Comparison of ENCODE assay signal across 28 mouse cellular contexts in the genomic region with DNA sequence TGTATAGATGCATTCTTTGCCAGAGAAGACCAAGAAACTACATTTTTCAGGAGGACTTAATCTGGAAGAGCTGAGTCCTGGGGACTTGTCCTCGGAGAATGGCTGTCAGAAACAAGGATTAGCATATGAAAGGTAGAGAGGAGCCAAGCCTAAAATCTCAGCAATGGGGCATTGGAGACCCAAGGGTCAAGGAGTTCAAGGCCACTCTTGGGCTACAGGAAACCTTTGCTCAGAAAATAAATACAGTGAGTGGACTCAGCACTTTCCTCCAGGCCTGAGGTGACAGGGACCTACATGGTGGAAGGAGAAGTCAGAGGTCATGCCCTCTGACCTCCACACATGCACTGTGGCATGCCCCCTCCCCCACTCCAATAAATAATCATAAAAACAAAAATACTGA. TPM values are rescaled to one million over a fixed set of nuclear protein-coding genes. Genes with fewer than 3 reads are reported as not detected.
"Had no signal": no experiment of that assay in that cellular context is flagged by ENCODE, and none has a peak within 500 bp of the region (broad histone marks: within the 10 kb centered on the region; RNA-seq: fewer than 3 reads in every experiment).

No protein-coding gene starts in this region.

- H3K4me2 ChIP-seq: liver, embryonic 13.5 days; liver, embryonic 15.5 days; lung, embryonic 15.5 days; neural tube, embryonic 13.5 days; neural tube, embryonic 15.5 days; stomach, embryonic 15.5 days had no signal

- H3K9me3 ChIP-seq: liver, embryonic 13.5 days; liver, embryonic 15.5 days; lung, embryonic 15.5 days; midbrain, embryonic 10.5 days; neural tube, embryonic 13.5 days; neural tube, embryonic 15.5 days; stomach, embryonic 15.5 days had no signal

- H3K9ac ChIP-seq: liver, embryonic 13.5 days; liver, embryonic 15.5 days; liver, postnatal 0 days; lung, embryonic 15.5 days; neural tube, embryonic 13.5 days; neural tube, embryonic 15.5 days; stomach, embryonic 15.5 days had no signal

- ATAC-seq: liver, postnatal 0 days; lung, postnatal 0 days; midbrain, embryonic 16.5 days had no signal

- DNase-seq: liver, embryonic 13.5 days; liver, postnatal 0 days; lung, adult 2 months; lung, postnatal 14 days; lung, postnatal 36 days; midbrain, embryonic 14.5 days; retina, postnatal 1 day; right cerebral cortex, adult 18-20 months; right cerebral cortex, postnatal 25 days; right cerebral cortex, postnatal 4 days; spleen, adult 18-20 months; thymus, adult 2 months; thymus, postnatal 14 days; thymus, postnatal 4 days had no signal

- H3K27ac ChIP-seq: liver, embryonic 13.5 days; liver, embryonic 15.5 days; lung, embryonic 15.5 days; macrophage; midbrain, embryonic 10.5 days; neural tube, embryonic 13.5 days; neural tube, embryonic 15.5 days; stomach, embryonic 15.5 days; stomach, postnatal 0 days had no signal

- H3K36me3 ChIP-seq: liver, embryonic 13.5 days; liver, embryonic 15.5 days; lung, embryonic 15.5 days; midbrain, embryonic 10.5 days; neural tube, embryonic 13.5 days; neural tube, embryonic 15.5 days; stomach, embryonic 15.5 days had no signal

- H3K4me3 ChIP-seq: liver, embryonic 13.5 days; liver, embryonic 15.5 days; lung, embryonic 15.5 days; megakaryocyte, embryonic 14.5 days; midbrain, embryonic 10.5 days; myocyte; neural tube, embryonic 13.5 days; neural tube, embryonic 15.5 days; stomach, embryonic 15.5 days had no signal

RNA-seq across cellular contexts. Expression of gene Aqp3, which starts 3.0 kb away (rescaled TPM):
- total RNA-seq: megakaryocyte progenitor cell, adult 5-6 weeks had no signal
- polyA plus RNA-seq: macrophage; midbrain, embryonic 14.5 days; myocyte; neural tube, embryonic 15.5 days had no signal

RNA-seq across cellular contexts. Expression of gene Aqp7, which starts 53.0 kb away (rescaled TPM):
- total RNA-seq: megakaryocyte progenitor cell, adult 5-6 weeks had no signal
- polyA plus RNA-seq: lung, embryonic 15.5 days; macrophage; midbrain, embryonic 16.5 days; myocyte; neural tube, embryonic 11.5 days; neural tube, embryonic 13.5 days; neural tube, embryonic 15.5 days had no signal
